Mouse (Mus musculus): ENCODE measurements around the gene Gprc5b.

Gene Gprc5b

DNA sequence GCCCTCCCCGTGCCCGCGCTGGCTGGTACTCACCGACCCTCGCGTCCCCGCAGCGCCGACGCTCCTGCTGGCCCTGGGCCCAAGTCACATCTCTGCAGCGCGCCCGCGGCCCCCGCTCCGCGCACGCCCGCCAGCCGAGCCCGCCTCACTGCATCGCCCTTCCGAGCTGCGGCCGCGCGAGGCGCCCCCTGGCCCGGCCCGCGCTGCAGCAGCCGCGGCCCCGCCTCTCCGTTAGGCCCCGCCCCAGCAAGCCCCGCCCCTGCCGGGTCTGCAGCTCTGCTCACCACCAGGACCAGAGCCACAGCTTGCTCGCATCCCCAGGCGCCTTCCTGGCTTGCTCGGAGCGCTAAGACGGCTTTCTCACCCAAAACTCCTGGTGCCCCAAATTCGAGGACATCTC is at the start of gene Gprc5b:
Gene Gprc5b, minus strand, starts transcription at position 205 of the 400 bp plus-strand sequence.
- peak; percentile 55 for DNase-seq (ENCODE audit: low spot score)

DNA sequence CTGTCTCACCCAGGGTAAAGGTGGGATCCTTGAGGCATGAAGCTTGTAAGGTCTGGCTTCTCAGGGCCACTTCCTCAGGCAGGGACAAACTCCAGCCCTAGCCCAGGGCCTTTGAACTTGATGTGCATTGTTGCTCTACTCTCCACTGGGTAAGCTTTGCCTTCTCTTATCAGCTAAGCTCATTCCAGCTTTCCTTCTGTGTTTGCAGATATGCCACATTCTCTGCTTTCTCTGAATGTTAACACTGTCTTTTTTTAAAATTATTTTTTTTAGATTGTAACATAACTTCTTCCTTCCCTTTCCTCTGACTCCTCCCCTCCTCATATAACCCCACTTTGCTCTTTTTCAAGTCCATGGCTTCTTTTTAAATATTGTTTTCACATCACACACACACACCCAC is 46.5 kb upstream of the Gprc5b start:
- DNase-seq (ENCODE audit: low spot score), result no peak

DNA sequence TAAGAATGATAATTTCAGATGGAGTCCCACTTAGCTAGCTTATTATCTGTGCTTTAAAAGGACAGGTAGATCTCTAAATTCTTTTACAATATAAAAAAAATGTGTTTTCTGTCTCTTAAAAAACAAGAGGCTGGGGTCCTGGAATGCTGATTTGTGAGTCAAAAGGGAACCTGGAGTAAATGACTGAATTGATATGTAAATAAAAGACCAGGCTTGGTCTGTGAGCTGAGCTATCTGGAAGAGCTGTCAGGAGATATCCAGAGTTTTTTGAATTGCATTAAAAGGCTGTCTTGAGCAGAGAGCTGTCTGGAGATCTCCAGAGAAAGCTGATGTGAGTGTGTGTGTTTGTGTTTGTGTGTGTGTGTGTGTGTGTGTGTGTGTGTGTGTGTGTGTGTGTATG is 42.6 kb upstream of the Gprc5b start:
- DNase-seq (ENCODE audit: low spot score), result no peak

DNA sequence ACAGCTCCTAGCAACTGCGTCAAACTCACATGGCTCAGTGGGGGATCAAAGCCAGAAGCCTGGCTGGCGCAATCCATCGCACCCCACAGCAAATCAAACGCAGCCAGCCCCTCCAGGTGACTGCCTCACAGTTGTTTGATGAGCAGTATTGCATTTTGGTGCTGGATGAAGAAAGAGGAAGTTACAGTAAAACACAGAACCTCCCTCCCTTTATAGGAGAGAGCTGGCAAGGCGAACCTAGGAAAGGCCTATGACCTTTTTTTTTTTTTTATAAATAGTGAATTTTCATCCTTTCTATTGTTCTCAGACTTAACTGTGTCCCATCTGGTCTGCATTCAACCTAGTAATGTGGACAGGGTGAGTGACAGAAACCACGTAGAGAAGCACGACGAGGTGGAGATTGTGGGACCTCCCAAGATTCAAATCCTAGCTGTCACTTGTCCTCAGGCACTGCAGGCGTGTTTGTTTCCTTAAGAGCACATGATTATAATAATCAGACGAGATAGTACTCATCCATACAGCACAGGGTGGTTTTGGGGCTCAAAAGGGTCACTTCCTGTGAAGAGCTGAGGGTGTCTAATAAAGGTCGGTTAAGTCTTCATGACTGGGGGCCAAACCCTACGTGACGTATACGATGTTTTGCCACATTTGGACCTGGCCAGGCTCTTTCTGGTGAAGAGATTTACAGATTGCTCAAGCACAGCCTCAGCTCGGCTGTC is 39.4 kb upstream of the Gprc5b start:
- DNase-seq (ENCODE audit: low spot score), result no peak

DNA sequence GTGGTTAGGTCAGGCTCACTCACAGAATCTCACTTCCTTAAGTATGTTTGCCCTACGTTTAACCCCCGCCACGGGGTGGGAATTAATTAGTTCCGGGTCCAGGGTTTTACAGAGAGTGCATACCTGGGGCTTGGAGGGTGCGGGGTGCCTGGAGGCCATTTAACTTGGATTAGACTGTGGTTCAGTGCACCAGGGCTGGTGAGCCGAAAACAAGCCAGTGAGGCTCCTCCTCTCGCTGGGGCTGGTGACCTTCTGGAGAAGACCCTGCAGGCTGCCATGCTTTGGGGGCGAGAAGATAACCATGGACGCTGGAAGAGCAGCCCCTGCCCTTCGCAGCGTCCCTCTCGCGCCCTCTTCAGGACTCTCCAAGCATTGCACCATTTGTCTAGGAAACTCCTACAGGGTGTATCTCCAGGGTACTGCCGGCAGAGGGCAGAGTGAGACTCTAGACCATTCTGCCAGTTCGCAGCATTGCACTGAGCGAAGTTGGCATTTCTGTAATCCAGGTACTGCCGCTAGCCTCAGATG is 28.4 kb upstream of the Gprc5b start:
- no peak for DNase-seq (ENCODE audit: low spot score)

DNA sequence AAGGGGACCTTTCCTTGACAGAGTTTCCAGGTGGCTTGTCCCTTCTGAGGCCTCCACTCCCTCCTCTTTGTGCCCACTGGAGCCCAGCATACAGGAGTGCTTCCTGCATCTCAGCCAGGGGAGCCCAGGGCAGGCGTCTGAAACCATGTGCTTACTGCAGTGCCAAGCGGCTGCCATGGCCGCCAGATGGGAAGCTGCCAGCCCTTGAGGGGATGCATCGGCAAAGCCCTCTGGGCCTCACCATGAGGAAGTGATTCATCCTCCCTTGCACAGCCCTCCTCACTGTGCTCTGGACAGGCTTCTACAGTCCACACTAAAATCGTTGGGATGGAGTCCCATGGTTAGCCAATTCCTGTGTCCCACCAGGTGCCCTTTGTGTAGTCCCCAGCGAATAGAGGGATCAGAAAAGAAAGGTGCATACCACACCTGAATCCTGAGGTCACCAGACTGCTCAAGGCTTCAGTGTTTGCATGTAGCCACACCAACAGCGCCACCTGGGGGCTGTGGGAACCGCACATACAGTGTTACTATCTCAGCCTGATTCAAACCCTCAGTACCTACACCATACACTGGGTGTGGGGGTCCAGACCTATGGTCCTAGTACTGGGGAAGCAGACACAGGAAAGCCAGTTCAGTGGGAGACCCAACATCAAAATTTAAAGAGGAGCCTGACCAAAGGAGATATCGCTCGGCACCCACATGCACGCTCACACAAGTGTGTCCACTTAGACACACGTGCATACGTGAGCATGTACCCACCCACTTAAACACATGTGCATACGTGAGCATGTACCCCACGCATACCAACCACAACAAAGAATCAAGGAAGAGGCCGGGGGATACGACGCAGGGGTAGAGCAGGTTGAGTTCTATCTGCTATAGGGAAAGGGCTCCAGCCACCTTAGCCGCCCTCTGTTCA is 27.5 kb upstream of the Gprc5b start:
- DNase-seq (ENCODE audit: low spot score), result no peak

DNA sequence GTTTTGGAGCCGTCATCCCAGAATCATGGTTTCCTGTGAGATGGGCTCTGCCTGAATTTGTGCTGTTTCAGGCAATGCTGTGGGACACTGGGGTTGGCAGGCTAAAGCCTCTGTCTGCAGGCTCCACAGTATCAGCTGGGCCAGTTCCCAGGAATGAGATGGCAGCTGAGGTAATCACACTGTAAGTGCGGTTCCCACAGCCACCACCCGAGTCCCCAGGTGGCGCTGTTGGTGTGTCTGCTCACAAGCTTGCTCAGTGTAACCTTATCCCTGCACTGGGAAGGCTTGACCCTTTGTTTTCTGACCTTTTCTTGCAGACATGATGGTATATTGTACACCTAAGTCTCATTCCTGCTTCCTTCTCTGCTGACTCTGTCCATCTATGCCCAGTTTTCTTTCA is 24.5 kb upstream of the Gprc5b start:
- DNase-seq (ENCODE audit: low spot score), result no peak

DNA sequence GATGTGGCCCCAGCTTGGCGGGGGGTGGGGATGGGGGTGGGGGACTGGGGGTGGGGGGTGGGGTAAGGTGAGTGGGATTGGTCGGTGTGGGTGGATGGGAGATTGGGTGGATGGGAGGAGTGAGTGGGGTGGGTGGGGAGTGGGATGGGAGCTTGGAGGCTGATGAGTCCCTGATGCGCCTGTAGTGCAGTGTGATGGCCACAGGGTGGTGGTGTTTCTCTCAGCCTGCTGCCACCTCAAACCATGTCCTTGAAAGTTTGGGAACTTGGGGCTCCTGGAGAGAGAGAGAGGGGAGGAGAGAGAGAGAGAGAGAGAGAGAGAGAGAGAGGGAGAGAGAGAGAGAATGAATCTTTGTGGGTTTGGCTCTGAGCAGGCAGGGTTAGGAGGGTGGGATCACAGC is 20.7 kb upstream of the Gprc5b start:
- DNase-seq (ENCODE audit: low spot score), result no peak

DNA sequence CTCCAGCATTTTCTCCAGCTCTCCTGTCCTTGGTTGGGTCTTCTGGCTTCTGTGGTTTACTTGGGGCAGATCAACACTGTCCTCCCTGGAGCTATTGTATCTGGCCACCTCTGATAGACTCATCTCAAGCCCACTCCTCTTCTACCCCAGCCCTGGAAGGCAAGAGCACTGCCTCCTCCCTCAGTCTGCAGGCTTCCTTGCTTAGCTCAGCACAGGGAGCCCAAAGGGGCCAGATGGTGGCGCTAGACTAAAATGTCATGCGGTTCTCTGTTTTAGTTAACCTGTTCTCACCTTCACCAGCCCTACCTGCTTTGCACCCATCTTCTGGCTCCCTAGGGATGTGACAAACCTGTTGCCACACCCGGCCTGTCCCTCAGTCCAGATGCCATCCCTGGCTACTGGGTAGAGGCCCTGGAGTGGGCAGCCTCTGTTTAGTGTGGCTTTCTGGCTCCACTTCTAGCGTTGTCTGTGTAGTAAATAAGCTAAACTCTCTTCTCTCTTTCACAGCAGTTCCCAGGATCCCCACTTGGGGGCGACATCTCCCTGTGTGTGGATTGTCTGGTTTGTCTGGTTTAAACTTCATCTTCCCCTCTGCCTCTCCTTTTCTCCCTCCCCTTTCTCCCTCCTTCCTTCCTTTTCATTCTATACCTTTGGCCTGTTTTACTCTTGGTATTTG is 16.0 kb upstream of the Gprc5b start:
- DNase-seq (ENCODE audit: low spot score), result no peak

DNA sequence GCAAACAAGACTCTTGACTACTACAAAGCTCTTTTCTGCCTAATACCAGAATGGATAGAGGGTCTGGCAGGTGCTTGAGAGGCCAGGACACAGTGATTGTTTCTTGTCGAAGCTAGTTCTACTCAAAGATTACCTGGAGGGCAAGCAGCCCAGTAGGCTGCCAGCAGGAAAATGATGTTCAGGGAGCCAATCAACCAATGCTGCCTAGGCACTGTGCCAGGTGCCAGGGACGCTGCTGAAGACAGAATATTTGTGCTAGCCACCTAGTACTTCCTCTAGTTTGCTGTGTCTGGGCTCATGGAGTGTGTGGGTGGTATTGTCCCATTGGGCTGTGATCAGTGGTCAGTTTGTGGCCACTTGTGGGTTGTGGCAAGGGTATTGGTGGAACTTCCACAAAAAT is 7.5 kb upstream of the Gprc5b start:
- no peak for DNase-seq (ENCODE audit: low spot score)

DNA sequence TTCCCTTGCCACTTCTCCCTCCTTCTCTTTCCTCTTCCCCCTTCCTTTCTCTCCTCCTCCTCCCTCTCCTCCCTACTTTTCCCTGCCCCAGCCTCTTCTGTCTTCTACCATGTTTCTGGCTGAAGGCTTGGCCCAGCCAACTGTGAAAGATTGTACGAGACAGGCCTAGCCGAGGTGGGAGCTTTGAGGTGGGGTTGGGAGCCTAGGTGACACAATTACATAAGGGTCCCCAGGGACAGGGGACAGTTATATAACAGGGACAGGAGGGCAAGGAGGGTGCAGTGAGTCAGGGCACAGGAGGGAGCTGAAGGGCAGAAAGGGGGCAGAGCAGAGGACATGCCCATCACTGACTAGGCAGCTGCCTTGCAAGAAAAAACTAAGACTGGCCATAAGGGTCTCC is 7.0 kb upstream of the Gprc5b start:
- DNase-seq (ENCODE audit: low spot score), result no peak

DNA sequence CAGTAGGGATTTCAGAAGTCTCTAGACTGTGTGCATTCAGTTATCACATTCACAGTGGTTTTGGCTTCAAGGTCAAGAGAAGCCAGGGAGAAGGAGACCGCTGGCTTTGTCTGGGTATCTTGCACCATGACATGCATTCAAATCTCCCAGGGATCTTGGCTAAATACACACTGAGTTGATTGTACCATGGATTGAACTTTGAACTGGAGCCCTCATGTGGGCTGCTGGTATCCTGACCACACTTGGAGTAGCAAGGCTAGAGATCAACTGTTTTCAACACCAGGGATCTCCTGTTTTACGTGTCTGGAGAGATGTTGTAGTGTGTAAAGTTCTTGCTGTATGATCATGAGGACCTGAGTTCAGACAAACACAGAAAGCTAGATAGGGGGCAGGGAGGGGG is 4.8 kb upstream of the Gprc5b start:
- no peak for DNase-seq (ENCODE audit: low spot score)

DNA sequence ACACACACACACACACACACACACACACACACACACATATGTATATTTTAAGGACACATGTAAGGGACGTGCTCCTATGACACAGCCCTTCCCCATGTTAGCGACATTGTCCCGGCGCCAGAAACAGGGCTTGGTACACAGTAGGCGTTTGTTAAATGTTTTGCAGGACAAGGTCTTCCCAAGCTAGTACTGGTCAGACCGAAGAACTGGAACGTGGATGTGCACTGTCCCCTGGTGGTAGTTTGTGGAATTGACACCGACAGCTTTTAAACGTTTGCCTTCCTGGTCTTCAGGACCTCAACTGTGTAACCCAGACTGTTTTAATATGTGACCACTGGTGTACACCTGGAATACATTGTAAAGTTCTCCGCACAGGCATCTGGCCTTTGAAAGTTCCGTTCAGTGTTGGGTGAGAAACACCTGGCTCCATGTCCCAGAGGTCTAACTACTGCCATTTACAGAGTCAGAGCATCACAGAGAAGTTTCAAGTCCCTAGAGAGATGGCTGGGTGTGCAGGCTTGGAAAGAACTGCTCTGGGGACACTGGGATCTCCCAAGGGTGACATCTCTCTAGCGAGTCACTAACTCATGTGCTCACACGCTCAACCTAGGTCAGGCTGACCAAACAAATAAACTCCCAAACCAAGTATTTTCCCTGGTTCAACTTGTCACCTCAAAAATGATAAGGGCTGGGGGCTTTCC is 1.3 kb upstream of the Gprc5b start:
- peak; percentile 53 for DNase-seq (ENCODE audit: low spot score)

DNA sequence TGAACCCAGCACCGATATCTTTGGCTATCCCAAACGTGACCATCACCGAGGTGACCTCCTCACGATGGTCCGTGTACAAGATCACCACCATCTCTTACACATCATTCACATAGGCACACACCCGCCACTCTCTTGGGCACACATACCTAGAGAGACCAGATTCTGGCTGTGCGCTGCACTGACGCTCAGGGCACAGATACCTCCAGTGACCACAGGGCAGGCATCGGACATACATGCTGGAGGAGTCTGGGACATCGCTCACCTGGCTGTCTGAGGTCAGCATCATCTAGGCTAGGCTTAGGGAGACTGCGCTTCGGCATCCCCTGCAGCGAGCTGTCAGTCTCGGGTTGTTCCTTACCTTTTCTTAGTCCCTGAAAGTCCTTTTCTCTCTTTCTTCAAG is 660 bp upstream of the Gprc5b start:
- no peak for DNase-seq (ENCODE audit: low spot score)

DNA sequence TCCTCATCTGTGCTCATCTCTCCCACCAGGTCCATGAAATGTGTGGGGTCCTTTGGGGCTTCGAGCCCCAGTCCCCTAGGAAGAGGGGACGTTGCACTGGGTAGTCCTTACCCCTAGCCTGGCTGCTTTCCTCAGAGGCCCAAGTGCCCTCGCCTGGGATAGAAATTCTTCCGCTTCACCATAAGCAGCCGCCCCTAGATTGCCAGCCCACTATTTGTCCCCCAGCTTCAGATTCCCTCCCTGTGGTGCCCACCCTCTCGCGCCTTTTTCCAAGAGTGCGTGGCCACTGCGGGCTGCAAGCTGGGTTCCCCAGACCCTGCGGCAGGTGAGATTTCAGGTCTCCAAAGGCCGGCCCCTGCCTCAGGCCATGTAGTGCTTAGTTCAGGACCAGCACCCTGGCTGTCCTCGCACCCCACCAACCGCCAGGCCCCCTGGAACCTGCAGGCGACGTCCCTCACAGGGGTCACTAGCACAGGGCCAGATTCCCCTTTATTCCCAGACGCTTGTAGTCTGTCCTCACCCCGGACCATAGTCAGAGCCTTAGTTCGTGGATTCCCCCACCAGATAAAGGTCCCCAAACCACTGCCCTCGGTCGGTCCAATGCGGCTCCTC is 674 bp downstream of the Gprc5b start:
- no peak for DNase-seq (ENCODE audit: low spot score)

DNA sequence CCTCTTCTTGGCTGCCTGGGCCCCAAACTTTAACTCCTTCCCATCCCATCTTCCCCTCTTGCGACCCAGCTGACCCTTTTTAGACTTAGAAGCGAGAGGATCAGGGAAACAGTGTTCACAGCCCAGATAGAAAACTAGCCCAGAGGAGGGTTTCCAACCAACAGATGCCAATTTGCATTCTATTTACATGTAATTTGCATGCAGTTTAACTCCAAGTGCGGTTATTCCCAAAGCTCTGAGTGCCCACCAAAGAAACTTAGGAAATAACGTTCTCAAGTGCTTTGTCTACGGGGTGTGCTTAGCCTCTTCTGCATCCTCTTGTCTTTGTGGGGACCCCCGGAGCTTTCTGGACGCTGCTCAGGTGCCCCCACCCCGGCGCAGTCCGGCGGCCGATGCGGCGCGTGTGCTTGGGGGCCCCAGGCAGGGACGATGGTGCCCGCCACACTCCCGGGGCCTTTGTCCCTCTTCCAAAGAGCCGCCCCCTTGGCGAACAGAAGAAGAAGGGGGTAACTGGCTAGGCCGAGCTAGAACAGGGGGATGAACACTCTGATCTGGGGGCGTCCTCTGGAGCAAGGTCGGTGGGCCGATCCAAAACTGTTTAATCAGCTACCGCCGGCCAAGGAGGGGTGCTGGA is 1.3 kb downstream of the Gprc5b start:
- DNase-seq (ENCODE audit: low spot score), result no peak

DNA sequence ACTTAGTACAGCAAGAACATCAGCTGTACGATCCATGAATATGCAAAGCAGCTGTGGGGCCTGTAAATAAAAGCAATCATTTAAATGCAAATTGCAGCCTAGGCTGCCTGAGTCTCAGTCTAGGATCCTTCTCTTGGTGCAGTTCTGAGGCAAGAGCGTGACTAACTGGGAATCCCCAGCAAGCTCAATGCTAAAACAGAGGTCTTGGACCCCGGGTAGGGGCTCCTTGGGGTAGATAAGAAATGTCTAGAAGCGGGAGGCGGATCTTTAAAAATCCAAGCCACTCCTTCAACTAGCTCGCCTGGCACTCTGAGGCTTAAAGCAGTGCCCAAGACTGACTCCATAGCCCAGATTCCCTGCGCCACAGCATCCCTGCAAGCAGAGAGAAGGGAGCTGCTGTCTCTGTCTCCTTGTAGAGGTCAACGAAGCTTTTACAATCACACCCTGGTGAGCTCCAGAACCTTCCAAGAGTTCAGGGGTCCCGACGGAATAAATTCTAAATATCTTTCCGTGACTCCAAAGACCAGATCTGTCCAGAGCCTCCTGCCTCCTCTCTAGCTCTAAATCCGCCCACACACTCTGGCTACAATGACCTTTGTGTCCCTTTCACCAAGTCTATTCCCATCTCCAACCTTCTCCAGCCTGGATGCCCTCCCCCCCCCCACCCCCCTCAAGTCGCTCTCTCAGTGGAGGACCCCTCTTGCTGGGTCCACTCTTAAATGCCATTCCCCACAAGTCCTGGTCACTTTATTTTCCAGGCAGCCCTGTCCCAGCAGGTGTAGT is 2.2 kb downstream of the Gprc5b start:
- DNase-seq (ENCODE audit: low spot score), result no peak

DNA sequence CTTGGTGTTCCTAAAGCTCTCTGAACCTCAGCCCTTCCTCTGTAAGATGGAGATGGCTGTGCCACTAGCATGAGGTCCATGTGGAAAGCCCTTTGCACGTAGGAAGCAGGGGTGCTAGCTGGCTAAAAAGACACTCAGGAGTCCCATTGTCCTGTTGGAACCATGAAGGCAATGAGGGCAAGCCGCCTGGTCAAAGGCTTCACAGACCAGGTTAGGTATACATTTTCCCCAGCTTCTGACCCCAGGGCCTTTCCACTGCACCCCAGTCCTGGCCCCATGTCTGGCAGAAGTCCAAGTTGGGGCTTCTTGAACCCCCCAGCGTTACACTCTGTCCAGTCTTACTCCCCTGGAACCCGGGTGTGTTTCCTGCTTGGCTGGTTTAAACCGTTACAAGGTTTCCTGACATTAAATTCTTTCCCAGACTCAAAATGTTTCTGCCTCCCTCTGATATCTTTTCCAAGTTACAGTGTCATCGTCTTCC is 2.9 kb downstream of the Gprc5b start:
- DNase-seq (ENCODE audit: low spot score), result no peak

DNA sequence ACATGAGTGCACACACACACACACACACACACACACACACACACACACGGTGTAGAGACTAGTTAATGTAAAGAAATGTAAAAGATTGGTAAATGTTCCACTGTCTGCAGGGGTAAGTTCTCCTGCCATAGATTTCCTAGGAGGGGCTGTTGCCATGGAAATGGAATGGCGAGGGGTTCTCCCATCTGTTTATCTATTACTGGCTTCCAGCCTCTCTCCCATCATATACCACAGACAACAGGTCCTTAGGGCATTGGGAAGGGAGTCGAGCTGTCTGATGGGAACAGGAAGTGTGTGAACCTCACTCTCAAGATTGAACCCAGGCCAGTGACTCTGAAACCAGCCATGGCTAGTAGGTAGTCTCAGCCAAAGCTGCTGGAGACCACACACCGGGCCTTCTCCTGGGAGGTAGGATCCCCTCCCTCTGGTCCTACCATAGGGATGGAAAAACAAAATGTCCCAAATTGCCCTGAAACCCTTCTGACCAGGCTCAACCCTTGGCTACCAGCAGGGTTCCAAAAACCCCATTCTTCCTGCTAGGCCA is 3.6 kb downstream of the Gprc5b start:
- no peak for DNase-seq (ENCODE audit: low spot score)

DNA sequence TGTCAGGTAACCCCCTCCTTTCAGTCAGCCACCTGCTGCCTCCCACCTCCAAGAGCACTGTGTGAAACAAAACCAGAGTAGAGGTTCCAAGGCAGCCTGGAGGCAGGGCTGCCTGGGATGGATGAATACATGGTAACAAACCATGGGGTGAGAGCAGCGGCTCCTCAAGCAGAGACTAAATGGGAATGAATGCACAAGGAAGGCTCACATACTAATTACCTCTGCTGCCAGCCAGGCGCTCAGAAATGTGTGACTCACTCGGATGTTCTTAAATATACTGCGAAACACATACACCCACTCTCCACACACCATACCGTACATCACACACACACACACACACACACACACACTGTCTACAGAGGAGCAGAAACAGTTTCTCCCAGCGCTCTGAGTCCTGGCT is 4.7 kb downstream of the Gprc5b start:
- DNase-seq (ENCODE audit: low spot score), result no peak

All from urinary bladder, postnatal 10 days (tissue).